Mouse (Mus musculus) lung, embryonic 14.5 days (tissue): ENCODE measurements at regions not wholly inside any gene's neighbourhood (a gene's known extent, or its start where the extent isn't known, plus 50 kb on each side); places are given as distances from the start of the nearest gene placed in this dataset.
"Not testable (repeated sequence)": the region's sequence is repeated elsewhere in the genome, so short reads cannot be mapped to it uniquely, and the experiment has no call there.

ENCODE experiments used
- ATAC-seq: fragments of 200-750 bp; cut with Nextera tagmentation; 2 replicates; pipeline ENCODE4 v1.8.0; 2017; ENCODE audit warnings: mild to moderate bottlenecking, moderate TSS enrichment, moderate library complexity; ENCODE audit not compliant: insufficient read depth
- DNase-seq: peaks from one replicate; pipeline ENCODE4 v3.0.0-alpha.2; 2015
- H3K27ac ChIP-seq: fragments of 300-500 bp; sonication (generic); 2 replicates; pipeline ENCODE4 v1.5.1; 2014; ENCODE audit warnings: low read depth, mild to moderate bottlenecking, moderate library complexity
- H3K27me3 ChIP-seq: fragments of 300-500 bp; sonication (generic); 2 replicates; pipeline ENCODE4 v1.6.1; 2014; ENCODE audit warnings: low read length, control low read depth; ENCODE audit not compliant: insufficient read depth
- H3K36me3 ChIP-seq: fragments of 300-500 bp; sonication (generic); 2 replicates; pipeline ENCODE4 v1.6.1; 2014; ENCODE audit warnings: control low read depth; ENCODE audit not compliant: insufficient read depth
- H3K4me1 ChIP-seq: fragments of 300-500 bp; sonication (generic); 2 replicates; pipeline ENCODE4 v1.6.1; 2014; ENCODE audit warnings: antibody characterized with exemption, control low read depth; ENCODE audit not compliant: insufficient read depth
- H3K4me2 ChIP-seq: fragments of 300-500 bp; sonication (generic); 2 replicates; pipeline ENCODE4 v1.6.1; 2014; ENCODE audit warnings: mild to moderate bottlenecking
- H3K4me3 ChIP-seq: fragments of 300-500 bp; sonication (generic); 2 replicates; pipeline ENCODE4 v1.5.1; 2014; ENCODE audit warnings: low read depth, low read length
- H3K9ac ChIP-seq: fragments of 300-500 bp; sonication (generic); 2 replicates; pipeline ENCODE4 v1.6.1; 2014
- H3K9me3 ChIP-seq: fragments of 300-500 bp; sonication (generic); 2 replicates; pipeline ENCODE4 v1.6.1; 2016; ENCODE audit warnings: low read depth, low read length, control low read depth
- CTCF ChIP-seq: IDR thresholded peaks from 2 replicates; pipeline ENCODE4 v1.5.1; 2016; ENCODE audit warnings: antibody characterized with exemption, low read depth
- WGBS: fragments of 180-500 bp; shearing (Covaris S2); extraction: QIAGEN DNeasy Blood & Tissue Kit; methylation state at CpG from one replicate; pipeline ENCODE4 v1.1.7; 2014; 5-methylcytosine and 5-hydroxymethylcytosine counted together

- no peak overlapping the region for H3K4me3 ChIP-seq
- no peak for TF ChIP-seq CTCF
- H3K4me2 ChIP-seq, result no peak overlapping the region
- 0 out of 2 replicates have a peak overlapping the region, but pooled peaks have one; percentile 67 for H3K27ac ChIP-seq
- no peaks in the 10 kb centered on the region for H3K36me3 ChIP-seq
- WGBS, result 9% methylated on average over 5 of the region's 5 CpGs
- no peaks in the 10 kb centered on the region for H3K9me3 ChIP-seq
- H3K9ac ChIP-seq, result no peak overlapping the region
- peak; percentile 28; the same call in 1 of the 2 replicates for ATAC-seq
- peak; percentile 70 for DNase-seq
- peaks cover 8% of the 10 kb centered on the region; the same call in 1 of the 2 replicates for H3K4me1 ChIP-seq
- peaks cover 17% of the 10 kb centered on the region; the same call in 1 of the 2 replicates for H3K27me3 ChIP-seq
Observed at GRCm38 (mm10) chr11:63252968-63253602, 124.3 kb downstream of the Pmp22 start.

DNA sequence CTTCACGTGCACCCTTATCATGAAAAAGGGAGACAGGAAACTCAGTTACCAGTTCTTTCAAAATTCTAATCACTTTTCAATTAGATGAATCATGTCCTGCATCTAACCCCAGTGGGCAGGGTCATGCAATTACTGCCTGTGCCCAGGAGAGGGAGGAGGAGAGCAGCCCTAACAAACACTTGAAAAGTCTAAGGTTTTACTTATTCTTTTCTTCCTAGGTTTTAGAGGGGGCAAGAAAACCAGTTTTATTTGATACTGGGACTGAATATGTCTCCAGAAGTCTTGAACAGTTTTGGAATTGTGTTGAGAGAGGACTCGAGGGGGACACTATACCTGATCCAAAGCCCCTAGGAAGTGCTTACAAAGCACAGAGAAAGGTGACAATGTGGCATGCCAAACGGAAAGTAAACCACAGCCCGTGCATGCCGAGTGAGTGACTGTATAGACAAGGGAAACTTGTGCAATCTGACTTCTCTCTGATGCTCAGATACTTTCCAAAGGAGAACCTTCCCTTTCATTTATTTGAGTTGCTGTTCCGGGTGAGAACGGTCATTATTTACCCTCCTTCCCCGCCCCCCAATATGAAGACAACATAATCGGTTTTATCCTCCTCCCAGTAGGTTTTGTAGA, 135.8 kb downstream of the Pmp22 start:
- H3K4me2 ChIP-seq, result peak overlapping the region; percentile 43
- H3K4me3 ChIP-seq, result no peak overlapping the region
- no peaks in the 10 kb centered on the region for H3K4me1 ChIP-seq
- H3K9me3 ChIP-seq, result no peaks in the 10 kb centered on the region
- no peaks in the 10 kb centered on the region for H3K27me3 ChIP-seq
- no peak for ATAC-seq
- WGBS, result 30% methylated on average over 9 of the region's 9 CpGs
- peak; percentile 79 for TF ChIP-seq CTCF
- DNase-seq, result peak; percentile 61
- no peak overlapping the region for H3K9ac ChIP-seq
- H3K27ac ChIP-seq, result no peak overlapping the region
- H3K36me3 ChIP-seq, result no peaks in the 10 kb centered on the region

DNA sequence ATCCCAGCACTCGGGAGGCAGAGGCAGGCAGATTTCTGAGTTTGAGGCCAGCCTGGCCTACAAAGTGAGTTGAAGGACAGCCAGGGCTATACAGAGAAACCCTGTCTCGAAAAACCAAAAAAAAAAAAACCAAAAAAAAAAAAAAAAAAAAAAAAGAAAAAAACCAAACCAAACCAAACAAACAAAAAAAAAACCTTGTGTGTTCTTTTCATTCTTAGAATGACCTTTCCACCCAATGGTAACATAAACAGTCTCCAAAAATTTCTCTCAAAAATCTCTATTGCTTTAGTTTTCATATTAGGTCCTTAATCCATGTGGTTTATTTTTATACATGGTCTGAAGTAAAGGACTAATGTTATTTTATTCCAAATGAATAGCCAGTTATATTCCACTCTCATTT, 137.5 kb downstream of the Pmp22 start:
- not testable (repeated sequence) for H3K4me2 ChIP-seq, H3K36me3 ChIP-seq, H3K9me3 ChIP-seq, ATAC-seq, DNase-seq, H3K4me1 ChIP-seq, H3K9ac ChIP-seq, H3K27me3 ChIP-seq, H3K4me3 ChIP-seq, H3K27ac ChIP-seq
- WGBS, result 81% methylated on average over 2 of the region's 2 CpGs

DNA sequence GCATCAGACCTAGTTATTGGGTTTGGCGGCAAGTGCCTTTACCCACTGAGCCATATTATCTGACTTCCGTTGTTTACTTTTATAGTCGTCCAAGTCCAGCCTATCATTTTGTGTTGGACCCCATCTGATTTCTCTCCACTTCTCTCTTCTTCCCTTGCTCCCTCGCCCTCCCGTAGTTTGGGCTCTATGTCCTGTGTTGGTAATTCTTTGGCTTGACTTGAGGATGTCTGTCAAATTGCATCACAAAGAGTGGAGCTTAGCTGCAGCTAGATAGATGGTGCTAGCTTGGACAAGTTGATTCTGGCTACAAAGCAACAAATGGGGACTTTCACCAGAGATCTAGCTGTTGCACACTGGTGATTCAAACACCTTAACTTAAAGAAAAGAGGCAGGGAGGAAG, 147.9 kb downstream of the Pmp22 start:
- 78% methylated on average over 5 of the region's 5 CpGs for WGBS

DNA sequence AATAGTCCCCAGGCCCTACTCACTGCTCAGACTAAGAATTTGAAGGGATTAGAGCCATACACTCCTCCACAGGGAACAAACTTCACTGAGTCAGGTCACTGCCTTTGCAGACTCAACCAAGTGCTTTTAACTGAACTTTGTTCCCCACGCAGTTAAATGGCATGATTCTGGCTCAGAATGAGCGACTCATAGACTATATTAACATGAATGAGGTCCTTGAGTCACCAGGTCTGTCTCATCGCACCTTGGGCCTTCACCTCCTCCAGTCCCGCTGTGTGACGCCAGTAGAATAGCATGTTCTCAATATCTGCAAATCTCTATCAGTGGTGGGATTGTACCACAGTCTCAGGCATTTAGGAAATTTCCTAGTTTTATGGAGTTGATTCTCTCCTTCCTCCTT, 153.1 kb downstream of the Pmp22 start:
- no peak overlapping the region for H3K27ac ChIP-seq
- no peak for TF ChIP-seq CTCF
- H3K9ac ChIP-seq, result no peak overlapping the region
- no peak overlapping the region for H3K4me2 ChIP-seq
- no peaks in the 10 kb centered on the region for H3K27me3 ChIP-seq
- H3K4me3 ChIP-seq, result no peak overlapping the region
- DNase-seq, result no peak
- H3K4me1 ChIP-seq, result no peaks in the 10 kb centered on the region
- 88% methylated on average over 5 of the region's 5 CpGs for WGBS
- H3K36me3 ChIP-seq, result no peaks in the 10 kb centered on the region
- no peaks in the 10 kb centered on the region for H3K9me3 ChIP-seq
- no peak for ATAC-seq

More for the DNA sequence above, 147.9 kb downstream of the Pmp22 start:
- H3K9me3 ChIP-seq, result no peaks in the 10 kb centered on the region
- H3K4me3 ChIP-seq, result no peak overlapping the region
- no peaks in the 10 kb centered on the region for H3K27me3 ChIP-seq
- no peaks in the 10 kb centered on the region for H3K4me1 ChIP-seq
- H3K9ac ChIP-seq, result no peak overlapping the region
- no peak overlapping the region for H3K4me2 ChIP-seq
- TF ChIP-seq CTCF, result no peak
- ATAC-seq, result no peak
- no peaks in the 10 kb centered on the region for H3K36me3 ChIP-seq
- H3K27ac ChIP-seq, result no peak overlapping the region
- no peak for DNase-seq

GRCm38 (mm10) chr11:63282541-63282940, 153.8 kb downstream of the Pmp22 start:
- no peaks in the 10 kb centered on the region for H3K9me3 ChIP-seq
- no peak overlapping the region for H3K9ac ChIP-seq
- H3K4me2 ChIP-seq, result no peak overlapping the region
- H3K36me3 ChIP-seq, result no peaks in the 10 kb centered on the region
- H3K4me1 ChIP-seq, result no peaks in the 10 kb centered on the region
- DNase-seq, result no peak
- 43% methylated on average over 10 of the region's 10 CpGs for WGBS
- no peak overlapping the region for H3K27ac ChIP-seq
- ATAC-seq, result no peak
- H3K4me3 ChIP-seq, result no peak overlapping the region
- no peaks in the 10 kb centered on the region for H3K27me3 ChIP-seq
- no peak for TF ChIP-seq CTCF

- H3K4me3 ChIP-seq, result no peak overlapping the region
- H3K4me1 ChIP-seq, result no peaks in the 10 kb centered on the region
- H3K9me3 ChIP-seq, result no peaks in the 10 kb centered on the region
- H3K27me3 ChIP-seq, result no peaks in the 10 kb centered on the region
- H3K4me2 ChIP-seq, result no peak overlapping the region
- H3K36me3 ChIP-seq, result no peaks in the 10 kb centered on the region
- no peak for ATAC-seq
- 79% methylated on average over 2 of the region's 2 CpGs for WGBS
- no peak for DNase-seq
- H3K9ac ChIP-seq, result no peak overlapping the region
- no peak for TF ChIP-seq CTCF
- H3K27ac ChIP-seq, result no peak overlapping the region
Observed at GRCm38 (mm10) chr11:63286026-63286425, 157.2 kb downstream of the Pmp22 start.
